Comparison of ENCODE assay signal across 11 mouse cellular contexts in the genomic region with DNA sequence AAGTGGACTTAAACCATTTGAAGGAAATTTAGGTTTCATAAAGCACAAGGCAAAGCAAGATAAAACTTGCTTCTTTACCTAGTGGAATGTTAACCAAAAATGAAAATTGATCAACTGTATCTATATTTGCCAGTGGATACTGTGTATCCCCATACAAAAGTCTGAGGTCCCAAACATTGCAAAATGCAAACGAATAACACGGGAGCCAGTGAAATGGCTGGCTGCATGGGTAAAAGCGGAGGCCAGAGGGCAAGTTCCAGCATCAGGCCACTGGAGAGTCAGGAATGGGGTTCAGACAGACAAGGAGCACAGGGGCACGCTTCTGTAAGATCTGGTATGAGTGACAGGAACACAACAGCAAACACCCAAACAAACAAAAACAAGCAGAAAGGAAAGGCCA. TPM values are rescaled to one million over a fixed set of nuclear protein-coding genes. Genes with fewer than 3 reads are reported as not detected.
DNase-seq lines count a peak whose midpoint lies in the region; ATAC-seq lines count a peak whose summit lies in the region.
"Had no signal": no experiment of that assay in that cellular context is flagged by ENCODE, and none has a peak within 500 bp of the region (broad histone marks: within the 10 kb centered on the region; RNA-seq: fewer than 3 reads in every experiment).

No protein-coding gene starts in this region.

- no peak for ATAC-seq in heart, embryonic 14.5 days (ENCODE audit: insufficient number of reproducible peaks, insufficient read depth, low FRiP score, low read depth)
- ATAC-seq in midbrain, embryonic 14.5 days (ENCODE audit: low FRiP score, low TSS enrichment) = no peak
- ATAC-seq in stomach, embryonic 16.5 days (ENCODE audit: insufficient read depth, low FRiP score) = no peak

- no peaks in the 10 kb centered on the region for H3K9me3 ChIP-seq in heart, embryonic 14.5 days (ENCODE audit: control insufficient read depth, low read length)
- H3K9me3 ChIP-seq in midbrain, embryonic 14.5 days (ENCODE audit: control insufficient read depth, low read length) = no peaks in the 10 kb centered on the region
- no peaks in the 10 kb centered on the region for H3K9me3 ChIP-seq in midbrain, embryonic 10.5 days (replicated peaks)
- no peaks in the 10 kb centered on the region for H3K9me3 ChIP-seq in stomach, embryonic 16.5 days (replicated peaks; ENCODE audit: control insufficient read depth, low read length)

- intact Hi-C loops in heart, postnatal 36 days (cut with DNase I) = loop anchor here (5.0 kb wide), 1 partner anchor 162 kb away; the partner anchor contains the start of gene Rnf38

- peak overlapping the region; percentile 87 for H3K9ac ChIP-seq in heart, embryonic 14.5 days (ENCODE audit: low read length)
- H3K9ac ChIP-seq in midbrain, embryonic 14.5 days (replicated peaks; ENCODE audit: low read length) = 0 out of 2 replicates have a peak overlapping the region, but pooled peaks have one; percentile 16
- peak overlapping the region; percentile 86; the same call in 1 of the 2 replicates for H3K9ac ChIP-seq in stomach, embryonic 16.5 days (ENCODE audit: low read length)

- H3K27ac ChIP-seq in heart, embryonic 14.5 days (replicated peaks in 1 of 2; ENCODE audit: control insufficient read depth in 1 of 2, insufficient read depth in 1 of 2, low read depth in 2 of 2, low read length in 2 of 2) = peak overlapping the region in 1 of 2 experiments; percentile 95; a peak in 2 of 4 replicates
- no peak overlapping the region for H3K27ac ChIP-seq in midbrain, embryonic 14.5 days (replicated peaks; ENCODE audit: low read depth, low read length)
- no peak overlapping the region for H3K27ac ChIP-seq in midbrain, embryonic 10.5 days (replicated peaks)
- no peak overlapping the region for H3K27ac ChIP-seq in stomach, embryonic 16.5 days (ENCODE audit: low read length)

- H3K4me2 ChIP-seq in heart, embryonic 14.5 days (ENCODE audit: low read length) = peak overlapping the region; percentile 86
- peak overlapping the region; percentile 66 for H3K4me2 ChIP-seq in midbrain, embryonic 14.5 days (ENCODE audit: low read length)
- peak overlapping the region; percentile 86 for H3K4me2 ChIP-seq in stomach, embryonic 16.5 days (ENCODE audit: low read depth, low read length)

- peaks cover 10 to 39% of the 10 kb centered on the region in 2 experiments for H3K4me1 ChIP-seq in heart, embryonic 14.5 days (ENCODE audit: control insufficient read depth in 2 of 2, insufficient read depth in 2 of 2, low read length in 2 of 2)
- H3K4me1 ChIP-seq in midbrain, embryonic 14.5 days (ENCODE audit: control insufficient read depth, insufficient read depth, low read length) = peaks cover 13% of the 10 kb centered on the region
- H3K4me1 ChIP-seq in midbrain, embryonic 10.5 days = peaks cover 29% of the 10 kb centered on the region
- peaks cover 16% of the 10 kb centered on the region for H3K4me1 ChIP-seq in stomach, embryonic 16.5 days (ENCODE audit: control insufficient read depth, insufficient read depth, low read length)

- no peaks in the 10 kb centered on the region for H3K27me3 ChIP-seq in heart, embryonic 14.5 days (ENCODE audit: control insufficient read depth, insufficient read depth, low read length)
- peaks cover 8% of the 10 kb centered on the region; the same call in 1 of the 2 replicates for H3K27me3 ChIP-seq in midbrain, embryonic 14.5 days (ENCODE audit: control insufficient read depth, insufficient read depth, low read length)
- peaks cover 32% of the 10 kb centered on the region for H3K27me3 ChIP-seq in midbrain, embryonic 10.5 days (ENCODE audit: low read depth, poor library complexity, severe bottlenecking)
- H3K27me3 ChIP-seq in stomach, embryonic 16.5 days (ENCODE audit: control insufficient read depth, insufficient read depth, low read length) = no peaks in the 10 kb centered on the region

- 71% methylated on average over 4 of the region's 4 CpGs for WGBS in heart, embryonic 14.5 days
- 66% methylated on average over 4 of the region's 4 CpGs for WGBS in midbrain, embryonic 14.5 days
- WGBS in midbrain, embryonic 10.5 days = 81% methylated on average over 4 of the region's 4 CpGs
- 80% methylated on average over 4 of the region's 4 CpGs for WGBS in stomach, embryonic 16.5 days

- H3K4me3 ChIP-seq in heart, embryonic 14.5 days (ENCODE audit: control insufficient read depth in 1 of 2, insufficient read depth in 1 of 2, low read depth in 1 of 2, low read length in 2 of 2) = peak overlapping the region; percentile 72 to 92; a peak in 2 of 4 replicates
- H3K4me3 ChIP-seq in midbrain, embryonic 14.5 days (replicated peaks; ENCODE audit: low read depth, low read length) = no peak overlapping the region
- no peak overlapping the region for H3K4me3 ChIP-seq in midbrain, embryonic 10.5 days
- H3K4me3 ChIP-seq in stomach, embryonic 16.5 days (replicated peaks; ENCODE audit: low read length) = peak overlapping the region; percentile 87; the same call in 1 of the 2 replicates

- H3K36me3 ChIP-seq in heart, embryonic 14.5 days (ENCODE audit: control insufficient read depth, insufficient read depth, low read length) = peaks cover 7% of the 10 kb centered on the region; the same call in 1 of the 2 replicates
- no peaks in the 10 kb centered on the region for H3K36me3 ChIP-seq in midbrain, embryonic 14.5 days (ENCODE audit: control insufficient read depth, insufficient read depth, low read length)
- no peaks in the 10 kb centered on the region for H3K36me3 ChIP-seq in midbrain, embryonic 10.5 days
- no peaks in the 10 kb centered on the region for H3K36me3 ChIP-seq in stomach, embryonic 16.5 days (ENCODE audit: control insufficient read depth, insufficient read depth, low read length)

- no peak for DNase-seq in heart, postnatal 36 days
- DNase-seq in midbrain, embryonic 14.5 days = no peak
- no peak for DNase-seq in midbrain, embryonic 10.5 days (ENCODE audit: low spot score)
- peak; percentile 24 for DNase-seq in liver
- DNase-seq in right cerebral cortex, adult 18-20 months = no peak
- no peak for DNase-seq in urinary bladder, postnatal 25 days (ENCODE audit: low spot score)
- DNase-seq: cerebellum, adult 9-10 months; right cerebral cortex, postnatal 14 days; thymus, postnatal 4 days had no signal

RNA-seq across cellular contexts. Expression of gene Gne, which starts 13.3 kb away (rescaled TPM):
- 31.3 and 31.5 TPM in 2 replicates for polyA plus RNA-seq in heart, embryonic 14.5 days (2014; fragmentation: Nextera tagmentation; extraction: Ambion mirVana)
- 10 to 100 TPM; 23.1 to 28.6 TPM for total RNA-seq in heart, postnatal 36 days (2021)
- 21.9 and 29.5 TPM in 2 replicates for polyA plus RNA-seq in midbrain, embryonic 14.5 days (2014; fragmentation: Nextera tagmentation; extraction: Ambion mirVana)
- polyA plus RNA-seq in midbrain, embryonic 10.5 days (2016; fragmentation: Nextera tagmentation; extraction: Ambion mirVana) = 14.5 and 17.6 TPM in 2 replicates
- 30.0 and 33.1 TPM in 2 replicates for polyA plus RNA-seq in stomach, embryonic 16.5 days (2015; fragmentation: Nextera tagmentation; extraction: Ambion mirVana)

Comparison
In these comparisons a context has a peak if more than half of its experiments do, and no peak if none do; other contexts are left out.
1. H3K4me3 ChIP-seq: peak in heart, embryonic 14.5 days (2 of 2) and stomach, embryonic 16.5 days (single experiment); none in midbrain, embryonic 14.5 days (single experiment) and midbrain, embryonic 10.5 days (single experiment).
2. H3K9ac ChIP-seq: peak in every context shown above with its lines; median percentile 87 in heart, embryonic 14.5 days; 86 in stomach, embryonic 16.5 days; 16 in midbrain, embryonic 14.5 days.
3. Peak in every context shown above with its lines, with median percentiles within 50 percentile points of each other: H3K4me2 ChIP-seq.